Mouse (Mus musculus) C2C12 (cell line): Measurements from ENCODE around the gene Tec.

ENCODE experiments used
- CEBPB ChIP-seq: IDR thresholded peaks from one replicate; pipeline ENCODE4 v1.6.1; 2011; ENCODE audit warnings: low read depth, mild to moderate bottlenecking, control low read depth, moderate library complexity
- CTCF ChIP-seq: IDR thresholded peaks from one replicate; pipeline ENCODE4 v1.5.1; 2011; ENCODE audit not compliant: control insufficient read depth, insufficient read depth, insufficient read length
- MAX ChIP-seq: IDR thresholded peaks from one replicate; pipeline ENCODE4 v1.6.1; 2011; ENCODE audit warnings: mild to moderate bottlenecking, control low read depth
- MYOD1 ChIP-seq: IDR thresholded peaks from one replicate; pipeline ENCODE4 v1.6.1; 2011; ENCODE audit warnings: low read depth; ENCODE audit not compliant: control insufficient read depth, insufficient read length
- MYOG ChIP-seq: IDR thresholded peaks from one replicate; pipeline ENCODE4 v1.6.1; 2011; ENCODE audit not compliant: control insufficient read depth, insufficient read length; ENCODE audit errors: extremely low read depth
- USF1 ChIP-seq: IDR thresholded peaks from one replicate; pipeline ENCODE4 v1.6.1; 2011; ENCODE audit warnings: low read depth, mild to moderate bottlenecking, control low read depth, moderate library complexity

DNA sequence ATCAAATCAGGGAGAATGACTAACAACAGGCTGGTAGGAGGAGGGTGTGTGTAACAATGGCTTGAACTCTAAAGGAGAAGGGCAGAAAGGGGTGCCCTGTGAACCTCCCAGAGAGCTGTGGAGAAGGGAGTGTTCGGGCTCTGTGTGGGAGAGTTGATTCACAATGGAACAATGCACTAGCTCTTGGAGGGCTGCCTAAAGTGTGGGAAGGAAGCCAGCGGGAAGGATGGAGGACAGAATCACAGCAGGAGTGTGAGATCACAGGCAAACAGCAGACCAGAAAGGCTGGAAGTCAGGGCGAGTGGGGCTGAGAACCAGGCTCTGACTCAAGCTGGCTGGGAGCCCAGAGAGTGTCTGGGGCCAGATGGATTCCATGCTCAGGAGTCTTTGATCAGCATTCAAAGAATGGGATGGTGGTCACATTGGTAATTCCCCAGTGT is 12.6 kb downstream of the Tec start:
- TF ChIP-seq CTCF = no peak
- no peak for TF ChIP-seq USF1
- no peak for TF ChIP-seq CEBPB
- TF ChIP-seq MYOD1 = peak; percentile 27
- TF ChIP-seq MYOG = no peak
- TF ChIP-seq MAX = peak; percentile 84
